Mouse (Mus musculus): Measurements from ENCODE around the gene Hils1. TPM values are rescaled to one million over a fixed set of nuclear protein-coding genes. Genes with fewer than 3 reads are reported as not detected.

Hils1 gene
- polyA plus RNA-seq, 1 experiment from 2014 or later = not detected

DNA sequence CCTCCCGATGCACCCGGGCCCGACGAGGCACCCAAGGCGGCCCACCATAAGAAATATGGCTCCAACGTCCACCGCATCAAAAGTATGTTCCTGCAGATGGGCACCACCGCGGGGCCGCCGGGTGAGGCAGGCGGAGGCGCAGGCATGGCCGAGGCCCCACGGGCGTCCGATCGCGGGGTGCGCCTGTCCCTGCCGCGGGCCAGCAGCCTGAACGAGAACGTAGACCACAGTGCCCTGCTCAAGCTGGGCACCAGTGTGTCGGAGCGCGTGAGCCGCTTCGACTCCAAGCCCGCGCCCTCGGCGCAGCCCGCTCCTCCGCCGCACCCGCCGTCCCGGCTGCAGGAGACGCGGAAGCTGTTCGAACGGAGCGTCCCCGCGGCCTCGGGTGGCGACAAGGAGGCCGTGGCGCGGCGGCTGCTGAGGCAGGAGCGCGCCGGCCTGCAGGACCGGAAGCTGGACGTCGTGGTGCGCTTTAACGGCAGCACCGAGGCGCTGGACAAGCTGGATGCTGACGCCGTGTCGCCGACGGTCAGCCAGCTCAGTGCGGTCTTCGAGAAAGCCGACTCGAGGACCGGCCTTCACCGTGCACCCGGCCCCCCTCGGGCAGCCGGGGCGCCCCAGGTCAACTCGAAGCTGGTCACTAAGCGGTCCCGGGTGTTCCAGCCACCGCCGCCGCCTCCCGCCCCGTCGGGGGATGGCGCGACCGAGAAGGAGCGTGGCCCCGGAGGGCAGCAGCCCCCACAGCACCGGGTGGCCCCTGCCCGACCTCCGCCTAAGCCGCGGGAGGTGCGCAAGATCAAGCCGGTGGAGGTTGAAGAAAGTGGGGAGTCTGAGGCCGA, 24.5 kb downstream of the Hils1 start:
- Histone ChIP-seq H3K27me3 (ENCODE audit: insufficient read depth, low read length) (no peaks in the 10 kb centered on the region), H3K4me1 (ENCODE audit: insufficient read depth) (peaks cover 35% of the 10 kb centered on the region), H3K4me2 (peak overlapping the region; percentile 99), H3K36me3 (ENCODE audit: insufficient read depth) (peaks cover 21% of the 10 kb centered on the region), H3K4me3 (ENCODE audit: low read depth, low read length) (peak overlapping the region; percentile 89), H3K9me3 (ENCODE audit: low read depth, low read length) (no peaks in the 10 kb centered on the region), H3K9ac (peak overlapping the region; percentile 87), H3K27ac (ENCODE audit: low read depth) (peak overlapping the region; percentile 96)
- peak; percentile 65 for DNase-seq
- WGBS = under 1% methylated on average over 97 of the region's 99 CpGs
- no peak for ATAC-seq (ENCODE audit: insufficient read depth)
- TF ChIP-seq CTCF (IDR thresholded peaks at IDR 0.05; ENCODE audit: low read depth) = no peak

DNA sequence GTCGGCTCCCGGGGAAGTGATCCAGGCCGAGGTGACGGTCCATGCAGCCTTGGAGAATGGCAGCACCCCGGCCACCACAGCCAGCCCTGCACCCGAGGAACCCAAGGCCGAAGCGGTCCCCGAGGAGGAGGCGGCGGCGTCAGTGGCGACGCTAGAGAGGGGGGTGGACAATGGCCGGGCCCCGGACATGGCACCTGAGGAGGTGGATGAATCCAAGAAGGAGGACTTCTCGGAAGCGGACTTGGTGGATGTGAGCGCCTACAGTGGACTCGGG, 25.0 kb downstream of the Hils1 start:
- Histone ChIP-seq H3K4me2 (peak overlapping the region; percentile 99), H3K36me3 (ENCODE audit: insufficient read depth) (peaks cover 26% of the 10 kb centered on the region), H3K27me3 (ENCODE audit: insufficient read depth, low read length) (no peaks in the 10 kb centered on the region), H3K27ac (ENCODE audit: low read depth) (peak overlapping the region; percentile 96; the same call in 1 of the 2 replicates), H3K4me1 (ENCODE audit: insufficient read depth) (peaks cover 35% of the 10 kb centered on the region), H3K9ac (peak overlapping the region; percentile 87), H3K9me3 (ENCODE audit: low read depth, low read length) (no peaks in the 10 kb centered on the region), H3K4me3 (ENCODE audit: low read depth, low read length) (peak overlapping the region; percentile 89)
- ATAC-seq (ENCODE audit: insufficient read depth) (no peak), DNase-seq (no peak)
- WGBS = 1% methylated on average over 20 of the region's 20 CpGs
- no peak for TF ChIP-seq CTCF (IDR thresholded peaks at IDR 0.05; ENCODE audit: low read depth)

DNA sequence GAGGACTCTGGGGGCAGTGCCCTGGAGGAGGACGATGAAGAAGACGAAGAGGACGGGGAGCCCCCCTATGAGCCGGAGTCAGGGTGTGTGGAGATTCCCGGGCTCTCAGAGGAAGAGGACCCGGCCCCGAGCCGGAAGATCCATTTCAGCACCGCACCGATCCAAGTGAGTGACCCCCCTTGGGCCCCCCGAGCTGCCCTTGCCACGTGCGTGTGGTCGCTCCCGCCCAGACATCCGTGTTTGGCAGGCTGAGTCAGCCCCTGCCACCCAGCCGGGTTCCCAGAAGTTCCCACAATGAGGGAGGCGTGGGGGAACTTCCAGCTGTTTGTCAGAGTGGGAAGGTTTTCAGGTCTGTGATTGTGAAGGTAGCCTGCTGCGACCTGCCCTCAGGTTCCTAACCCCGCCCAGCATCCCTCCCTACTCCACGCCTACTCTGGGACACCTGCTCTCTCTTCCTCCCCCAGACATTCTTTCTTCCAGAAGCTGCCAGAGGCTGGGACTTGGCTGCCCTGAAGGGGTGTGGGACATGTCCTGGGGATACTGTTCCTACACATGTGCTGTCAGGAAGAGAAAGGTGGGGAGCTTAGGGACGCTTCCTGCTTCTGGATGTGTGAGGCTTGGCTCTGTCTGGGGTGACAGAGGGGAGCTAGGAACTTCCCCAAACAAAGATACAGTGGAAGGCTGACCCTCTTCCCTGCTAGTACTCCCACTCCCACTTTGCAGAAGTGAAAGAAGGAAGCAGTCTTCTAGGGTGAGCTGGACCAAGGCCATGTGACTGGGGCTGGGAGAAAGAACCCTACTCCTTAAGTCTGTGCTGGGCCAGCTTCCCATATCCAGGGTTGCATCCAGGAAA, 25.6 kb downstream of the Hils1 start:
- no peak for ATAC-seq (ENCODE audit: insufficient read depth)
- DNase-seq = peak; percentile 67

DNA sequence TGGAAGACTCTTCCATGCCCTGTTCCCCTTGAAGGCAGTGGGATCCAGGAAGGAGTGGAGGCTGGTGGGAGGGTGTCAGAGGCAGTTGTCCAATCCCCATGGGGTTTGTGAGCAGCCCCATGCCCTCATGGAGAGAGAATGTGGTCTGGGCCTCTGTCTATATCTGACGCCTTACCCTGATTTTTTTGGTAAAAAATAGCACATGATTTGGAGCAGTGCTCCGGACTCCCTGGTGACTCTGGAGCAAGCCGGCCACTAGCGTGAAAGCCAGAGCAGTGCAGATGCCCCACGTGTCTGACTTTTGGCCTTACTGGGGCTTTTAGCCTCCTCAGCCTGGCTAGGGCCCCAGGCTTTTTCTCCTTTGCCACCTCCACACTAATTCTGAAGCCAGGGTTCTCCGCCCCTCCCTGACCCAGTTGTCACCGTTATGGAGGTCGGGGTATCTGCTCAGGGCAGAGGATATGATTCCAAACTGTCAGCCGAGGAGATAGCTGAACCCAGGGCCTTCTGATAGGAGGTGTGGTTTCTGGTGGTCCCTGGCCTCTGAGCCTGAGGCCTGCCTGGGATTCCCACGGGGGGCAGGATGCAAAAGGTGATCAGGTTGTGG, 26.9 kb downstream of the Hils1 start:
- no peak for ATAC-seq (ENCODE audit: insufficient read depth)
- WGBS = 32% methylated on average over 10 of the region's 10 CpGs
- TF ChIP-seq CTCF (IDR thresholded peaks at IDR 0.05; ENCODE audit: low read depth) = no peak
- H3K27me3 ChIP-seq (ENCODE audit: insufficient read depth, low read length) = no peaks in the 10 kb centered on the region
- peaks cover 44% of the 10 kb centered on the region for H3K36me3 ChIP-seq (ENCODE audit: insufficient read depth)
- peaks cover 26% of the 10 kb centered on the region for H3K4me1 ChIP-seq (ENCODE audit: insufficient read depth)
- H3K9me3 ChIP-seq (ENCODE audit: low read depth, low read length) = no peaks in the 10 kb centered on the region
- H3K27ac ChIP-seq (ENCODE audit: low read depth) = no peak overlapping the region
- H3K4me2 ChIP-seq = peak overlapping the region; percentile 99
- H3K9ac ChIP-seq = peak overlapping the region; percentile 87
- peak overlapping the region; percentile 89 for H3K4me3 ChIP-seq (ENCODE audit: low read depth, low read length)
- peak; percentile 39 for DNase-seq

More for the DNA sequence above, 25.6 kb downstream of the Hils1 start:
- Histone ChIP-seq H3K4me3 (ENCODE audit: low read depth, low read length) (peak overlapping the region; percentile 89), H3K9ac (peak overlapping the region; percentile 87), H3K4me1 (ENCODE audit: insufficient read depth) (peaks cover 35% of the 10 kb centered on the region), H3K36me3 (ENCODE audit: insufficient read depth) (peaks cover 32% of the 10 kb centered on the region), H3K9me3 (ENCODE audit: low read depth, low read length) (no peaks in the 10 kb centered on the region), H3K27ac (ENCODE audit: low read depth) (peak overlapping the region; percentile 42; the same call in 1 of the 2 replicates), H3K27me3 (ENCODE audit: insufficient read depth, low read length) (no peaks in the 10 kb centered on the region), H3K4me2 (peak overlapping the region; percentile 99)
- no peak for TF ChIP-seq CTCF (IDR thresholded peaks at IDR 0.05; ENCODE audit: low read depth)
- 2% methylated on average over 22 of the region's 22 CpGs for WGBS

DNA sequence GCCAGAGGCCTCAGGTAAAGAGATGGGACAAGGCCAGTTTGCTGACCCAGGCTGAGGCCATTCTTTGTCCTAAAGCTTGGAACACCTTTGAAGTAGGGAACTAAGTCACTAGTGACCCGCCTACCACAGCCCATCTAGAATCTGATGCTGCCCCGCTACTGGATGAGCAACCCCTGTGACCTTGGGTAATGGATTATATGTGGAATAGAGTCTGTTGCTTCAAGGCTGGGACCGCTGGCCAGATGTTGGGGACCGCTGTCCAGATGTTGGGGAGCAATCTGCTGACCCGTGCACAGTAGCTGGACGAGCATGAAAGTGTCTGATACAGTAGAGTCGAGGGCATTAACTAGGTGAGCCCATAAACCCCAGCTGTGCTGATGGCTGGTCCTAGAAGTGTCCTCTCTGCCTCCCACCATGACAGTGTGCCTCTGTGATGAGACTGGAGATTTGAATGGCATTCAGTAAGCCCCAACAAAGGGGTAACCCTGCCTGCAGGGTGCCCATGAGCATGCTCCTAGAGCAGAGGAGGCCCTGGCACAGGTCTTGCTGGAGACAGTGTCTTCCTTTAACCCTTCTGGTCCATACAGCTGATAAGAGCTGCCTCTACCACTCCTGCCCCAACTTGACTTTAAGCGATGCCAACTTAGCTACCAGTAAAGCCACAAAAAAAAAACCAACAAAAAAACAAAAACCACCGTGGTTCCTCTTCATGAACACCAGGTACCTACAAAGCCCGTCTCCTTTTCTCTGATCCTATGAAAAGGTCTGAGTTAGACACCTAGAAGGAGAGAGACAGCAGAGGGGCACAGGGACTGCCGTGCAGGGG, 27.8 kb downstream of the Hils1 start:
- Histone ChIP-seq H3K4me3 (ENCODE audit: low read depth, low read length) (peak overlapping the region; percentile 89), H3K4me1 (ENCODE audit: insufficient read depth) (peaks cover 23% of the 10 kb centered on the region), H3K27me3 (ENCODE audit: insufficient read depth, low read length) (no peaks in the 10 kb centered on the region), H3K36me3 (ENCODE audit: insufficient read depth) (peaks cover 53% of the 10 kb centered on the region), H3K27ac (ENCODE audit: low read depth) (no peak overlapping the region), H3K9ac (peak overlapping the region; percentile 87; the same call in 1 of the 2 replicates), H3K9me3 (ENCODE audit: low read depth, low read length) (no peaks in the 10 kb centered on the region), H3K4me2 (peak overlapping the region; percentile 99)
- no peak for TF ChIP-seq CTCF (IDR thresholded peaks at IDR 0.05; ENCODE audit: low read depth)
- ATAC-seq (ENCODE audit: insufficient read depth) (no peak), DNase-seq (no peak)
- 77% methylated on average over 11 of the region's 11 CpGs for WGBS

DNA sequence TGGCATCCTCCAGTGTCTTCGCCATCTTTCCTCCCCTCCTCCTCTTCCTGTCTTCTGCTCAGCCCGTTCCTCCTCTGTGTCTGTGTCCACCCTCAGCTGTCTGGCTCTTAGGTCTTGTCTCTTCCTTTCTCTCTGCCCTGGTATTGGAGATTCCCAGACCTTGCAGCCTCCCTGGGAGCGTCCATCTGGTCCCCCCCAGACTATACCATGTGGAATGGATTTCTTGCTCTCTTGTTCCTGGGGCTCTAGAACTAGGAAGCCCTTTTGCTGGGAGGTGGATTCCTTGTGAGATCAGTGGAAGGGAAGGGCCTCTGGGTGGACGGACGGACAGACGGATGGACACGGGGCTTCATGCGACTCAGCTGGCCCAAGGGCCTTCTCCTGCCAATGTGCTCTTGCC, 28.7 kb downstream of the Hils1 start:
- H3K4me3 ChIP-seq (ENCODE audit: low read depth, low read length) = no peak overlapping the region
- no peak for TF ChIP-seq CTCF (IDR thresholded peaks at IDR 0.05; ENCODE audit: low read depth)
- ATAC-seq (ENCODE audit: insufficient read depth) = no peak
- H3K36me3 ChIP-seq (ENCODE audit: insufficient read depth) = peaks cover 62% of the 10 kb centered on the region
- no peaks in the 10 kb centered on the region for H3K27me3 ChIP-seq (ENCODE audit: insufficient read depth, low read length)
- no peak for DNase-seq
- H3K4me2 ChIP-seq = peak overlapping the region; percentile 99
- H3K27ac ChIP-seq (ENCODE audit: low read depth) = no peak overlapping the region
- H3K9ac ChIP-seq = 0 out of 2 replicates have a peak overlapping the region, but pooled peaks have one; percentile 18
- peaks cover 18% of the 10 kb centered on the region for H3K4me1 ChIP-seq (ENCODE audit: insufficient read depth)
- H3K9me3 ChIP-seq (ENCODE audit: low read depth, low read length) = no peaks in the 10 kb centered on the region
- WGBS = 76% methylated on average over 8 of the region's 8 CpGs
